Mouse (Mus musculus) kidney, adult 9 months (tissue): Measurements from ENCODE around the gene Pcgf2.
"Not testable (repeated sequence)": the region's sequence is repeated elsewhere in the genome, so short reads cannot be mapped to it uniquely, and the experiment has no call there.

Experiments used
- DNase-seq: peaks from one replicate; pipeline ENCODE4 v3.0.0; 2022

Gene Pcgf2

DNA sequence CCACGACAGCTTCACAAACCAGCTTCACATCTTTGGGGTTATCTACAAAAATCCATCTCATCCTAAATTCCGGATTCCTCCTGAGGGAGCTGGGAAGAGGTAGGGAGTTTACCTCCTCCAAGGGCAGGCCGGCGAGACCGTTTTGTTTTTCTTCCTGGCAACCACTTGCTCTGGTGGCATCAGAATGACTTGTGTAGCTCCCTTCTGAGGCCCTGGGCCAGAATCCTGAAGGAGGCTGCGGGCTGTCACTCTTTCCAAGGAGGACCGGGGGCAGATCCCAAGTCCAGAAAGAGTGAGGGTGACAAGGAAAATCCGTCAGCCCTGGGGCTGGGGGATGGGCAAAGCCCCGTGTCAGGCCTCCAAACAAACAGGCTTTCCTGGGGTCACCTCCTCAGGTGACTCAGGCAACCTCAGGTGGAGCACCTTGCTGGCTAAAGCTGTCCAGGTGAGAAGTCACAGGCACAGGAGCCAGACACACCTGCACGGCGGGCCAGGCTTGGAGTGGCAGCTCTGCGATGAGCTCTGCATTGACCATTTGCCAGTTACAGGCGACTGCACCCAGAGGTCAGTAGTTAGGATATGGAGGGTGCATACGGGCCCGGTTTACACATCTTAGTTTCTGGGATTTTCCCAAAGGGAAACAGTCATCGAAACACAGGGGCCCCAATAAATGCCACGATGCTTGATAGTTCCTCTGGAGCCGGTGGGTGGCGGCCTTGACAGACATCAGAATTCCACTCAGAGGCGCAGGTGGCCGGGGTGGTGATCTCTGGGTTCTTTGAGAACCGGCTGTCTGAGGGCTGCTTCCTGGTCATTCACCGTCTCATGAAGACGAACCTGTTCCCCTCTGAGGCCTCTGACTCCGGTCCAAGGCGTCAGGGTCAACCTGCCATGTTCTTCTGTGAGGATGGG lies 17.3 kb upstream of the Pcgf2 start:
- DNase-seq, result no peak

DNA sequence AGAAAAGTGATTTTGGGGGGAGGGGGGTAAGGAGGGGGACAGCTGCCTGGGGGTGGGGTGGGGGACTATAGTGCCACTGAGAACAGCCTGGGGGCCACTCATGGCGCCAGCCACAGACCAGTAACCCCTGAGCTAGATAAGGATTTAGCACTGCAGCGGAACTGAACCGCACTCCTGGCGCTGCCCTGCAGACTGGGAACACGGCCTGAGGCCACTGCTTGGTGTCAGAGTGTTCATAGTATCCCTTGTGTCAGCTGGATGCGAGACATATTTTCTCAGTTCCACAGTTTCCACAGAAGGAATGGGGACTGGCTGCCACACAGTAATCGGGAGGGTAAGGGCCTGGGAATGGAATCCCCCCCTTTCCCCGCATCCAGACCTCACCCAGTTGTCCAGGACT lies 15.7 kb upstream of the Pcgf2 start:
- DNase-seq, result no peak

DNA sequence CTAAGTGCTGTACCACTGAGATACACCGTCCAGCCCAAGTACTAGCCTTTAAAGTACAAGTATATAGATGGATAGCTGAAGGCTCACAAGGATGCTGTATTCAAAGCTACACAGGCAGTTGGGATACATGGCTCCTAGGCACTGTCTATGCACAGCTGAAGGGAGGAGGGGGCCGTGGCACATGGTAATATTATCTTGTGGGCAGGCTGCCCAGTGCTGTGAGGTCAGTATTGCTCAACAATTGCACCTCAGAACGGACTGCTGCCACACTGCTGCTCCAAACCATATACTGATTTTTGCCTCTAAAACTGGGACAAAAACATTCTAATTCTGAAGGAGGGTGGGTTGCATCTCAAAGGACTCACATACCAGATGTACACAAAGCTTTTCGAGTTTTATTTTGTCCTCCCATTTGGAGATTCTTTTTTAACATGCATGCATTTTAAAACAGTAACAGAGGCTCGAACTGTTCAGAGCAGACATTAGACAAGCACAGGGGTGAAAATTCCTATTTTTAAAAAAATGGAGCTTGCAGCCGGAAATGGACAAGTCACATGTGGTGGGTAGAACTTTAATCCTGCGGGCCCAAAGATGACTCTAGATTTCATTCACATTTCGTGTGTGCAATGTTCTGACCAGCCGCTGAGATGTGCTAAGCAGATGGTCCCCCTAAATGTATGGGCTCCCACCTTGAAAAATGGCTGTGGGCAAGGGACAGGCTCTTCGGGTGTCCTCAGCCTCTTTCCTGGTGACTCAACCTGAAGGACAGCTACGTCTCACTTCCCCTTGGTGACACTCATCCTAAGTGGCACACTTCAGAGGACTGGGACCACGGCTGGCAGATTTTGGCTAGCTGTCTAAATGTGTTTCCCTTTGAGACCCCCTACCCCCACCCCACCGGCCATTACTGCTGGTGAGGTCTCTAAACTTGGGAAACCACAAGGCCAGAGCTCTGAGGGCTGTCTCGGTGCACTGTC lies 14.8 kb upstream of the Pcgf2 start:
- no peak for DNase-seq

DNA sequence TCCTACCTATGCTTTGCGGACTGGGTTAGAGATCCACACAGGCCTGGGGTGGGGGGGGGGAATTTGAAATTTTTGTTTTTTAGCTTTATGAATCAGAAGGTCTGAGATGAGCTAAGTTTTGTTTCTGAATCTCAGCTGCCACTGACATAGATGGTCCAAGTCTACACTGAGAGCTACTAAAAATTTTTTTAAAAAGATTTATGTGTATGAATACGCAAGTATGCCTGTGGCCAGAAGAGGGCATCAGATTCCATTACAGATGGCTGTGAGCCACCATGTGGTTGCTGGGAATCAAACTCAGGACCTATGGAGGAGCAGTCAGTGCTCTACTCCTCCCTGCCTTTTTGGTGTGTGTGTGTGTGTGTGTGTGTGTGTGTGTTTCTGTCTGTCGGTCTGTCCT lies 14.1 kb upstream of the Pcgf2 start:
- no peak for DNase-seq

GRCm38 (mm10) chr11:97713896-97714295 lies 13.6 kb upstream of the Pcgf2 start:
- no peak for DNase-seq

GRCm38 (mm10) chr11:97712286-97712685 lies 12.0 kb upstream of the Pcgf2 start:
- DNase-seq, result no peak

DNA sequence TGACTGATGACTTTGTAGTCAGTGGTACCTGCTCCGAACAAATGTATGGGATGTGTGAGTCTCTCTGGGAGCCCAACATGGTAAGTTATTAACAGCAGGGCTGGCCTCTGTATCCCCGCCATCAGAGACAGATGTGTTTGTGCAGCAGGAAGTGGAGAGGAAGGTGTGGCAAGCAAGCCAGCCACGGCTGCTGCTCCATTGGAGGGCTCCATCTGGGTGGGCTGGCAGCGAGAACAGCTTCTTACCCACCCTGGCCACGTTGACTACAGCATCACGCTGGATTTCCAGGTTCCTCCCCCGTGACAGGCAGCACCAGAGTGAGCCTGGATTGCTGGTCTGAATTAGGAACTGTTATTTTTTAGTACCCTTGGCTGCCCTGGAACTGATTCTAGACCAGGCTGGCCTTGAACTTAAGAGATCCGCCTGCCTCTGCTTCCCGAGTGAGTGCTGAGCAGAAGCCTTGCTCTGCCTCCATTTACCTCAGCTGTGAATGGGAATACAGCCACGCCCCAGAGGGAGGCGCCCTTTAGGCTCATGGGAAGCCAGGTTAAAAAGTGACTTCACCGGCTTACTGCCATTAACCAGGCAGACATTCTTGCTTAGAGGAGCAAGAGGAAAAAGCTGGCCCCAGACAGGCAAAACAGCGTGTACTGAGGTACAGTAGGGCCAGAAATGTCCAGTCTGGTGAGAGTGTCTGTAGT lies 11.1 kb upstream of the Pcgf2 start:
- DNase-seq, result peak; percentile 42

GRCm38 (mm10) chr11:97710067-97710466 lies 9.8 kb upstream of the Pcgf2 start:
- not testable (repeated sequence) for DNase-seq

GRCm38 (mm10) chr11:97703039-97703826 lies 2.9 kb upstream of the Pcgf2 start, which contains the start of gene Psmb3:
Gene Psmb3 (plus strand): TSS chr11:97703399.
- DNase-seq, result peak; percentile 100

- peak; percentile 89 for DNase-seq
These were observed 2.1 kb upstream of the Pcgf2 start for GRCm38 (mm10) chr11:97702393-97702745.

GRCm38 (mm10) chr11:97701581-97702392 lies 1.5 kb upstream of the Pcgf2 start:
- peak; percentile 42 for DNase-seq

GRCm38 (mm10) chr11:97700746-97701580 lies 666 bp upstream of the Pcgf2 start:
- peak; percentile 49 for DNase-seq

- peak; percentile 94 for DNase-seq
These were observed 683 bp downstream of the Pcgf2 start for GRCm38 (mm10) chr11:97699626-97700002.

DNA sequence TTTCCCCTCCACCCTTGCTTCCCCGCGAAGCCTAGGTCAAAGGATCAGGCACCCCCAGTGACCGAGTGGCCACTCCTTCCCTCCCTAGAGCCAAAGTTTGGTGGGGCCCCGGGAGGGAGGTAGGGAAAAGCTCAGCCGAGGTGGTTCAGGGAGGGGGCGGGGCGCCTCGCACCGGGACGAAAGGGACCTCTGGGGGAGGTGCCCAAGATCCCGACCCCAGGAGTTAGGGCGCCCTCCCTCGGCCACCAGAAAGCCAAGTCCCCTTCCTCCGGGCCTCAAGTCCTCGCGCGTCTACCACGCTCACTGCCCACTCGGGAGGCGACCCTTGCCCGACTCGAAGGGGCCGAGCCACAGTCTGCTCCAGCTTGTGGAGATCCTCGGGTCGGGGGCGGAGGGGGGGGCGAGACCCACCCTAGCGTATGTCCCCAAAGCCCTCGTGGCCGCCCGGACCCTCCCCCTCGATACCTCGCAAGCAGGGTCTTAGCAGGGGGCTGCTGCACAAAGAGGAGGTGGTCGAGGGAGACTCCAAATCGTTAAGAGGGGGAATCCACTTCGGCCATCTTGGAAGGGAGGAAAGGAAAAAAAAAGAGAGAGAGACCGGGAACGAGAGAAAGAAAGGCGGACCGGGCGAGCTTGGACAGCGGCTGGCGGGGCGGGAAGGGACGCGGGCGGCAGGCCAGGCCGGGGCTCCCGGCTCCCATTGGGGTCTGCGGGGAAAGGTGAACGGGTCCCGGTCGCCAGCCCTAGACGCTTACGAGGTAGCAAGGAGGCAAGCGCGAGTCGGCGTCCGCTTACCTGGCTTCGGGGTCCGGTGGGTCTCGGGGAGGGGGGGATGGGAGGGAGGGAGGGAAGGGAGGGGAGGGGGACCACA lies 1.3 kb downstream of the Pcgf2 start:
- peak; percentile 74 for DNase-seq

DNA sequence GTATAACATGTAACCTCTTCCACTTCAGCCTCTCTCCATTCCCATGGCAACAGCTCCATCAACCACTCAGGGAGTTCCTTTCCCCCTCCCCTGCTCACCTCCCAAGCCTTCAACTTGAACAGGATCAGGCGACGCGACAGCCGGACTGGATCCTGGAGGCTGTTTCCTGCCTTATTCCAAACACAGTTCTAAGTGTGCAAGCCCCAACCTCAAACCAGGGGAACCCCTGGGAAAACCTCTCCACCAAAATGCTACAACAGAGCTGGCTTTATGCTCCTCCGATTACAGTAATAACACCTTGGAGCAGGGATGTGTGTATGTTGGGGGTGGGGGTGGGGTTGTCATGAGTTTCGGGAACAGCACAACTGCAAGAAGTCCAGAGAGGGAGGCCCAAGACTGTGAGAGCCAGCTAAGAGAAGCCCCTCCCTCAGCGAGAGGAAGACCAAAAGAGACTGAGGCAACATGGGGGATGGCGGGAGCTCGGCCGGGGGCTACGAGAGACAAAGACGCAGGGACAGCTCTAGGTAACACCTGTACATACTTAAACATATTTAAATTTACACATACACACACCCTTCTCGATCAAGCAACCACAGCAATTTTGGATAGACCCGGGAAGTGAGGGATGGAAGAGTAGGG lies 2.3 kb downstream of the Pcgf2 start:
- DNase-seq, result peak; percentile 28

GRCm38 (mm10) chr11:97697199-97697890 lies 3.0 kb downstream of the Pcgf2 start:
- DNase-seq, result no peak

GRCm38 (mm10) chr11:97696669-97697068 lies 3.6 kb downstream of the Pcgf2 start:
- DNase-seq, result no peak
